Mouse (Mus musculus) ES-E14 (cell line): ENCODE data around the gene Irf9.

Source experiments
- CHD2 ChIP-seq: IDR thresholded peaks from 2 replicates; pipeline ENCODE4 v1.6.1; 2014; ENCODE audit warnings: mild to moderate bottlenecking, low read depth, low read length, inconsistent platforms
- HCFC1 ChIP-seq: IDR thresholded peaks from 2 replicates; pipeline ENCODE4 v1.6.1; 2012; ENCODE audit warnings: low read length, inconsistent platforms, borderline replicate concordance; ENCODE audit not compliant: insufficient read depth
- MAFK ChIP-seq: IDR thresholded peaks from 2 replicates; pipeline ENCODE4 v1.6.1; 2014; ENCODE audit warnings: mild to moderate bottlenecking, low read depth, low read length, inconsistent platforms; ENCODE audit not compliant: insufficient read depth
- ZC3H11A ChIP-seq: IDR thresholded peaks from 2 replicates; pipeline ENCODE4 v1.6.1; 2012; ENCODE audit warnings: low read depth, mild to moderate bottlenecking, inconsistent platforms, low read length, borderline replicate concordance
- ZNF384 ChIP-seq: IDR thresholded peaks from 2 replicates; pipeline ENCODE4 v1.6.1; 2012; ENCODE audit warnings: low read depth, low read length, inconsistent platforms

DNA sequence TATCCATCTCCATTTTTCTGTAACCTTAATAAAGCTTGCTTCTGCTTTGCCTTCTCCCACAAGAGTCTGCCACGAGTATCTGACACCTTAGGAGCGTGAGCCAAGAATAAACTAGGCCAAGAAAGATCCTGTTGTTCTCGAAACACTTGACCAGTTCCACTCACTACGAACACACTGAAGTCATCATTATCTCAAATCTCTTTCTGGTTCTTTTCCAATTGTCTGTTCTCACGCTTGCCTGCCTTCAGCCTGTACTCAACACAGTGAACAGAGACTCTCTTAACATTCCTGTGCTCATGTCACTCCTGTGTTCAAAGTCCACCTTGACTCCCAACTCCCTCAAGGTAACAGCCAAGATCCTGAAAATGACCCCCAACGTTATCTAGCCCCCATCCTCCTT lies 10.0 kb downstream of the Irf9 start:
- TF ChIP-seq MAFK: no peak
- TF ChIP-seq HCFC1: no peak
- no peak for TF ChIP-seq CHD2
- TF ChIP-seq ZC3H11A: no peak
- no peak for TF ChIP-seq ZNF384
